Mouse (Mus musculus) G1E (cell line): ENCODE results near the gene Twf2.

Source experiments
- CTCF ChIP-seq: IDR thresholded peaks from 2 replicates; pipeline ENCODE4 v1.5.1; 2012; ENCODE audit warnings: low read depth, low read length, inconsistent platforms, mixed read lengths
- GATA1 ChIP-seq: IDR thresholded peaks from 2 replicates; pipeline ENCODE4 v1.6.1; 2012; ENCODE audit warnings: borderline replicate concordance, low read length, inconsistent platforms, mixed read lengths
- POLR2AphosphoS5 ChIP-seq: IDR thresholded peaks from 2 replicates; pipeline ENCODE4 v1.6.1; 2012; ENCODE audit warnings: low read depth, low read length, inconsistent platforms; ENCODE audit not compliant: insufficient replicate concordance
- TAL1 ChIP-seq: conservative IDR thresholded peaks from 2 replicates; pipeline ENCODE4 v1.6.1; 2012; ENCODE audit warnings: low read depth, low read length, inconsistent platforms, mixed read lengths

DNA sequence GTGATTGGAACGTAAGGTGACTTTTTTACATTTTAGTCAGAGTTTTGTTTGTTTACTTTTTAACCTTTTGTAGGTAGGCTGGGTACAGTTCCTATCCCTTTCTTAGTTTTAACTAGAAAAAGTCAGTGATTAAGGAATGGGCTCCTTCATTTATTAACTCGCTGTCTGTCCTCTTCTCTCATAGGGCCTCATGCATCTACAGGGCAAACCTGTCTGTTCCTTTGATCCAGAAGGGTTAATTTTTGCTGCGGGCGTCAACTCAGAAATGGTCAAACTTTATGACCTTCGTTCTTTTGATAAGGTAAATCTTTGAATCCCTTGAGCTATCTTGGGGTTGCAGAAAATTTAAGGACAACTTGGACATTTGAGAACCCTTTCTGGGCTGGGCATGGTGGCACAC is 18.9 kb upstream of the Twf2 start:
- no peak for TF ChIP-seq GATA1
- TF ChIP-seq CTCF = no peak
- TF ChIP-seq TAL1 = no peak
- no peak for TF ChIP-seq POLR2AphosphoS5
